Mouse (Mus musculus) bone marrow macrophage, adult 2 months (primary cell): ENCODE data around the gene Dock8. TPM values are rescaled to one million over a fixed set of nuclear protein-coding genes. Genes with fewer than 3 reads are reported as not detected.

Experiments used
- H3K27ac ChIP-seq: 2 replicates; pipeline ENCODE4 v1.5.1; 2012; ENCODE audit warnings: low read depth, low read length; ENCODE audit not compliant: insufficient read depth
- H3K4me1 ChIP-seq: 2 replicates; pipeline ENCODE4 v1.6.1; 2012; ENCODE audit warnings: low read length; ENCODE audit not compliant: control insufficient read depth, insufficient read depth
- H3K4me3 ChIP-seq: 2 replicates; pipeline ENCODE4 v1.5.1; 2012; ENCODE audit warnings: mild to moderate bottlenecking, low read length, moderate library complexity; ENCODE audit not compliant: insufficient read depth
- CTCF ChIP-seq: IDR thresholded peaks from 2 replicates; pipeline ENCODE4 v1.5.1; 2012; ENCODE audit warnings: low read depth, mild to moderate bottlenecking, low read length, moderate library complexity
- POLR2A ChIP-seq: IDR thresholded peaks from 2 replicates; pipeline ENCODE4 v1.6.1; 2012; ENCODE audit warnings: mild to moderate bottlenecking, low read depth, low read length, borderline replicate concordance
- polyA plus RNA-seq: library from polyadenylated mRNA; stranded (reverse); fragments of >200 nt; gene quantifications from 2 replicates; pipeline ENCODE4 v1.2.4, GENCODE M21; 2012; ENCODE audit not compliant: missing spikeins, insufficient read depth, insufficient read length

Gene Dock8
- polyA plus RNA-seq, 1 experiment: 83.3 TPM

DNA sequence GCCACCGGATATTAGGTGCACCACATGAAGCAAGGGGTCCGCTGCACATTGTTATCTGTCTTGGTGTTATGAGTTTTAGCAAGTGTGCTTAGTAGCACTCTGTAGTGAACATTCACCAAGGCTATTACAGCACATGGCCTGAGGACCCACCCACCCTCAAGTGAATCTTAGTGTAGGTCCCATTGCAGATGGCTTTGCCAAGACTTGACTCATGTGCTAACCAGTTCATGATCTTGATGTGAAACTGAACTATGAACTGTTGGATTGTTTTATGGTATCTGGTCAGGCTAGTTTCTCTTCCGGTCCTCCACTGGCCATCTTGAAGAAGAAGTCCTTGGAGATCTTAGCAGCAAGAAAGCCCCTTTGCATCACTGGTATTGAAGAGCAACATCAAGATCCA, 162.9 kb downstream of the Dock8 start:
- Histone ChIP-seq H3K4me1 (no peaks in the 10 kb centered on the region), H3K27ac (no peak overlapping the region), H3K4me3 (no peak overlapping the region)
- TF ChIP-seq CTCF (no peak), POLR2A (no peak)

DNA sequence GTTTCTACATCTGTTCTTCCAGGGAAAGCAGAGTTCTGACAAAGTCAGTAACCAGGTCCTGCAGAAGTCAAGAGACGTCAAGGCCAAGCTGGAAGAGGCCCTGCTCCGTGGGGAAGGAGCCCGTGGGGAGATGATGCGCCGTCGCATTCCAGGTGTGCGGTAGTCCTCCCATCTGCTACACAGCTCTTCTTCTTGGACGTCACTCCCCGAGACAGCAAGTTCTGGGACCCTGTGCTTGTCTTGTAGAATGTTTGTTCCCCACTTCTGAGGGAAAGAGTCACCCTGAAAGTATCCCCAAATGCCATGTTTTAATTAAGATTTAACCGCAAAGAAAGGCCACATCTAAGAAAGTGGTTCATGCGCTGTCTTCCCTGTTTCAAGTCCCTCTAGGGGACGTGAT, 164.1 kb downstream of the Dock8 start:
- Histone ChIP-seq H3K27ac (no peak overlapping the region), H3K4me3 (no peak overlapping the region), H3K4me1 (no peaks in the 10 kb centered on the region)
- TF ChIP-seq POLR2A (no peak), CTCF (no peak)

DNA sequence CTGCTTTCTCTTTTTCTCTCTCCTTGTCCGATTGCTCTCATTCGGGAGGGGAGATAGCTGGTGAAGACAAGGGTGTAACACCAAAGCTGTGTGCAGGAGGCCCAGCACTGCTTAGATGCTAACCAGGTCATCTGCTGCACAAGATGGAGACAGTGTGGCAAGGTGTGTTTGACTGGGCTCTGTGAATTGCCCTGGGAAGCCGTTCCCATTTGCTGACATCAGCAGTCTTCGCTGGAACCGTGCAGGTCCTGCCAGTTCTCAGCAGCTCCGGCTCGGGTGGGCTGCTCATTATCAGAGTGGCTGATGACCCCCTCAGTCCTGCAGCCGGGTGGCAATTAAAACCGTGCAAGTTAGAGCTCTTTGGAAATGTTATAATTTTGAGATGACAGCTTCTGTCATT, 167.1 kb downstream of the Dock8 start:
- H3K27ac ChIP-seq: no peak overlapping the region
- TF ChIP-seq CTCF: no peak
- TF ChIP-seq POLR2A: no peak
- no peaks in the 10 kb centered on the region for H3K4me1 ChIP-seq
- H3K4me3 ChIP-seq: no peak overlapping the region

DNA sequence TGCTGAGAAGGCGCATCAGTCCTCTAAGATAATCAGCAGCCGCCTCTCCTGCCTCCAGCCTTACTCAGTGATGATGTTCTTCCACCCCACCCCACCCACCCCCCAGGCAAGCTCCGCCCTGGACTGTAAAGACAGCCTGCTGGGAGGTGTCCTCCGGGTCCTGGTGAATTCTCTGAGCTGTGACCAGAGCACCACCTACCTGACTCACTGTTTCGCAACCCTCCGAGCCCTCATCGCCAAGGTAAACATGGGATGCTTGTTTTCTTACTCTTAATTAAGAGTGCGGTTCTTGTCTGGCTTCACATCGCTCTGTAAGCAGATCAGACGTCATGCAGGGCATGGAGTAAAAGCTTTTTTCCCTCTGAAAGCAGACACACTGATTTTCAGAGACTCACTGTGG, 172.1 kb downstream of the Dock8 start:
- no peaks in the 10 kb centered on the region for H3K4me1 ChIP-seq
- TF ChIP-seq POLR2A (no peak), CTCF (no peak)
- H3K27ac ChIP-seq: no peak overlapping the region
- no peak overlapping the region for H3K4me3 ChIP-seq

DNA sequence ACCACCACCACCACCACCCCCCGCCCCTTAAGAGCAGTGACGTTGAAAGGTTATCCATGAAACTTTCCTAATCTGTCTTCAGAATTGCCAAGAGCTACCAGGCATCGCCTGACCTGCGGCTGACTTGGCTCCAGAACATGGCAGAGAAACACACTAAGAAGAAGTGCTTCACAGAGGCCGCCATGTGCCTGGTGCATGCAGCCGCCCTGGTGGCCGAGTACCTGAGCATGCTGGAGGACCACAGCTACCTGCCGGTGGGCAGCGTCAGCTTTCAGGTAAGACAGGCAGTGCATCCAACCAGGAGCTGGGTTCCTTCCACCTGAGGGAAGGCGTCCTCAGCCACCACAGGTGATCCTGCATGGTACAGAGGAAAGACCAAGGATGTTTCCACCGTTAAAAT, 177.4 kb downstream of the Dock8 start:
- H3K4me3 ChIP-seq: no peak overlapping the region
- no peaks in the 10 kb centered on the region for H3K4me1 ChIP-seq
- H3K27ac ChIP-seq: no peak overlapping the region
- no peak for TF ChIP-seq POLR2A
- no peak for TF ChIP-seq CTCF

DNA sequence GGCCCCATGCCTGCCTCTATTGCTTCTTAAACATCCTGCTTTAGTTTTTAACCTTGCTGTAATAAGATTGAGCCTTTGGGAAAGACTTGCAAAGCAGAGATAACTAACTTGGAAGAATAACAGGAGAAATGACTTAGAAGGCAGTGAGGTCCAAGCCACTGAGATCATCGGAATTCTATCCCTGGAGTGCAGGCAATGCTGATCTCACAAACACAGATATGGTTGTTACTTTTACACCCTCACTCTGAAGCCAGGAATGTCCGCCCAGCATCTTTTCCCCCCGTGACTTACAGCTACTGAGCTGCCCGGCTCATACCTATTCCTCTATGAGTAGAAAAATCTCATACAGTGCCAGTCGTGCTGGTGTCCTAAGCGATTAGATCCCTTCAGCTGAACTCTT, 180.7 kb downstream of the Dock8 start:
- TF ChIP-seq POLR2A: no peak
- TF ChIP-seq CTCF: no peak
- Histone ChIP-seq H3K27ac (no peak overlapping the region), H3K4me1 (no peaks in the 10 kb centered on the region), H3K4me3 (no peak overlapping the region)

DNA sequence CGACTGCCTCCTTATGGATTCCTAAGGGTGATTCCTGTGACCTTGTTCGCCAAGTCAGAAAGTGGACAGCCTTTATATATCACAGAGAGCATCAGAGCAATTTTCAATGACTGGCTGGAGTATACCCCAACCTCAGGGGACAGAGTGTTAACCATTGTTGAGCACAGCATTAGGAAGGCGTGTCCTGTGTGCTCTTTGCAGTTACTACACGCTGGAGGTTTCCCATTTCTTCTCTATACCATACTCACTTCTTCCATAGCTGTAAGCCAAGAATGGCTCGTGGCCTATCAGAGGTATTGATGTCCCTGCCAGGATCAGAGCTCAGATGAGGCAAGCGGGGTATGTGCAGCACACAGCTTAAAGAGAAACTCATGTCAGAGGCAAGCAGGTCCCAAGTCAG, 181.2 kb downstream of the Dock8 start:
- TF ChIP-seq POLR2A: no peak
- no peak for TF ChIP-seq CTCF
- no peaks in the 10 kb centered on the region for H3K4me1 ChIP-seq
- no peak overlapping the region for H3K4me3 ChIP-seq
- H3K27ac ChIP-seq: no peak overlapping the region

DNA sequence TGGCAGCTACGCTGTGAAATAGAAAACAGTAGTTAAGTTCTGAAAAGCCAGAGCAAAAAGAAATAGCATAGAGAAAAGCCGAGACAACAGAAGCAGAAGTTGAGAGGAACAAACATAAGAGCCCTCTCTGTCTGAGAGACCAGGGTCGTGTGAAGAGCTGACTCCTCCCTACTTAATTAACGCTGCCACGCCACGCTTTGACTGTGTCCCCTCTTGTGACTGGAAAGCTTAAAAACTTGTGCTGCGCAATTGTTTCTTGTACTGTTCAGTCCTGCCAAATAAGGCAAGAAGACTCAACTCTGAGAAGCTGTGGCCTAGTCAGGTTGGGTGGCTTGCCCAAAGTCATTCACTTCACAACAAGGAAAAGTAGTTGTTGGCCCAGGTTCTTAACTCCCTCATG, 184.7 kb downstream of the Dock8 start:
- Histone ChIP-seq H3K4me1 (no peaks in the 10 kb centered on the region), H3K27ac (no peak overlapping the region), H3K4me3 (no peak overlapping the region)
- TF ChIP-seq POLR2A: no peak
- TF ChIP-seq CTCF: no peak

DNA sequence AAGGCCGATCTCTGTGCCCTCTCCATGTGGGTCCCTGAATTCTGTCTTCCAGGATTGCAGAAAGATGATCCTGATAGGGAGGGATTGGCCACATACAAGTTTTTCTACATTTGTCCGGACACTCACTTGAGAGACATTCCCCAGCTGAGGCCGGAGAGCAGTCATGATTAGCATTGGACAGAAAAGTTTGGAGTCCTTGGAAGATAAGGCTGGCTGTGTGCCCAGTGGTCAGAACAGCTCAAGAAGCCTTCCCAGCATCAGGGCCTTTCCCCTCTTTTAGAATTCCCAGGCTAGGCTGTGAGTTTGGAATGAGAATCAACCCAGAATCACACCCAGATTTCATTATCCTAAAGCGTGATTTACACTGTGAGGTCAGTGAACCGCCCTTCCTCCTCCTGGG, 187.0 kb downstream of the Dock8 start:
- no peak overlapping the region for H3K27ac ChIP-seq
- no peaks in the 10 kb centered on the region for H3K4me1 ChIP-seq
- H3K4me3 ChIP-seq: no peak overlapping the region
- no peak for TF ChIP-seq CTCF
- TF ChIP-seq POLR2A: no peak

DNA sequence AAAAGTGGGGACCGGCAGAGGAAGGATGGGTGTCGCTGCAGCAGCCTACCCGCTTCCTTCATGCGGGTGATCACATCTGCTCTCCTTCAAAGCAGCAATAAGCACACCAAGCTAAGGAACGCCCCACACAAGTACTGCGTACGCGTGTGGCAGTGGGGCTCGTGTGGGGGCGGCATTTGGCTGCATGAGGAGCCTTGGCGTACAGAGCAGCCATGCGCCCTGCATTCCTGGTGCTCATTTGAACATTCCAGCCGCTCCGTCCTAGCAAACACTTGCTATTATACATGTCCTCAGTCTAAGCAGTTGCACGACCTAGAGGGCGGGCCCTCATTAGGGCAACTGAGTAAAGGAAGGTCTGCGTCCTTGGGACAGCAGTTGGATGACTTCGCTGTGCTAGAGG, 188.3 kb downstream of the Dock8 start:
- Histone ChIP-seq H3K4me1 (no peaks in the 10 kb centered on the region), H3K4me3 (no peak overlapping the region), H3K27ac (no peak overlapping the region)
- TF ChIP-seq POLR2A (no peak), CTCF (no peak)

DNA sequence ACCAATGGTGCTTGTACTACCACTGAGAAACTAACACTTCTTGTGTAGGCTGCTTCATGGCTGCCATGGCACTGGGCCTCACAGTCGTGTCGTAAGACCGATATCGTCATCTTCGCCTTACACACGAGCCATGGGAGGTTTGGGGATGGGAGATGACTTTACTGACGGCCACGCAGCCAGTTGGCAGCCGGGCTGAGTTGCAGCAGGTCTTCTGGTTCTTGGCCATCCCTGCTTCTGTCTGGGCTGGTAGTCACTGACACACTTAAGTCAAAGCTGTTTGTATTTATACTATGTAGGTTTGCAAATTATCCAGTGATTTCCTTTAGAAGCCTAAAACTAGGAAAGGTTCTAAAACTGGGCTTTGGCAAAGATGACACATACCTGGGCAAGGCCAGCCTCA, 194.4 kb downstream of the Dock8 start:
- no peaks in the 10 kb centered on the region for H3K4me1 ChIP-seq

More for the DNA sequence above, 194.4 kb downstream of the Dock8 start:
- Histone ChIP-seq H3K27ac (no peak overlapping the region), H3K4me3 (no peak overlapping the region)
- TF ChIP-seq CTCF (no peak), POLR2A (no peak)
